Mouse (Mus musculus): Measurements from ENCODE around the gene Vmn1r217.

GRCm38 (mm10) chr13:23133501-23133900 is 15.5 kb upstream of the Vmn1r217 start:
- TF ChIP-seq CTCF (IDR thresholded peaks at IDR 0.05; ENCODE audit: borderline replicate concordance, insufficient read depth, low read length) (no peak), POLR2A (IDR thresholded peaks at IDR 0.05; ENCODE audit: low read depth, low read length) (no peak)
